Mouse (Mus musculus): ENCODE data around the gene Tjp1. TPM values are rescaled to one million over a fixed set of nuclear protein-coding genes. Genes with fewer than 3 reads are reported as not detected.

The Tjp1 gene
- total RNA-seq, 2 experiments from 2014 or later, result 97.0 to 117 TPM

DNA sequence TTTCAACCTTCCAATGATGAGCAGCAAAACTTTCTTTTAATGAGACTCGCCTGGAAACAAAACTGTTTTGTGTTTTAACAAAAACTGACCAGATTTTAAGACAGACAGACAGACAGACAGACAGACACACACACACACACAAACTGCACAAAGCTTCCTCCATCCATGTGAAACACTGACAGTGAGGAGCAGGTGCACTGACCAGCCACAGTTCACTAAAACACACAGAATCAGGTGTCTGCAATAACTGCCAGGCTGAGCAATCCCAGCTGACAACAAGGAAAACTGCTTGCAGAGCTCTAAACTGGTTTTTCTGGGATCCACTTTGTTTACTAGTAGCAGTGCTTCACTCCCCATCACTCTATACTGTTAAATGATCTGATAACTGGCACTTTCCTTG lies 171.4 kb downstream of the Tjp1 start:
- no peak for DNase-seq

DNA sequence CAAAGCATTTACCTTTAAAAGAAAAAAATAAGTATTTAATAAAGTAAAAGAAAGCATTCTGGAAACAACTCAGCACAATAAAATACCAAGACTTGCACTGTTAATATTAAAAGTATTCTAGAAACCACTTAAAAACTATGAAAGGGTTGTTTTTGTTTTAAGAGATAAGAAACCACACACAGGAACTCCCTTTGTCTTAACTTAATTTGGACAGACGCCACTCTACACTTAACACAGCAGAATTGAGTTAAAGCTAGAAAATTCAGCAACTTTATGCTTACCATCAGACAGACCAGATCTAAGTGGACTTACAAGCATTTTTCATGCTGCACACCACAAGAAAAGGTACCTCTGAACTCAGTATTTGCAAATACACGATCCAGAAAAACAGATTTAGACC lies 172.7 kb downstream of the Tjp1 start:
- no peak for DNase-seq

DNA sequence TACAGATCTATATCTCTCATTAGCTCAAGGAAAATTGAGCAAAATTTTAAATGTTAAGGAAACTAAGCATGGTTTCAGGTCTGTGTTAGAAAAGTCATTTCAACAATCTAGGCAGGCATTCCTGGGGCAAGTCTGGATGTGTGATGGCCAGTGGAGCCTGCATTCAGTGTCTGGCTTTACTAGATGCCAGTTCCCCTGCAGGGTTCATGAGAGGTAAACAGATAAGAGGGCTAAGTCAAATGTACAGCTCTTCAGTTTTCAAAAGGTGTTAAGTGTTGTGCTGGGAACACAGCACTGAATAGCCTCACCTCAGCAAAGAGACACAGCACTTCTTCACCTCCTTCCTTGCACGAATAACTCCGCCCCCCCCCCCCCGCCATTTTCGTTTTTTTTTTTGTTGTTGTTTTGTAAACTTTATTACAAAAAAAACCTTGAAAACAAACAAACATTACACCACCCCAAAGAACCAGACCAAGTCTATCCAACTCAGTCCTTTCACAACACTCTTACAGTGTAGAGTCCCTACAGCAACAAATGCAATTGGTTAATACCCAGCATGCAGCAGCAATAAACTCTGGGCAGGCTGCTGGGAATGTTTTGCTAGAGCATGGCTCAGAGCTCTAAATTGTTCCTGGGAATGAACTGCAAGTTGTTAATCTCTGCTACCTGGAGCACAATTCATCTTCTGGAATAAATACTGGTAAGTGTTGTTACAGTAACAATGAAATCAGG lies 177.1 kb downstream of the Tjp1 start:
- DNase-seq, result no peak

DNA sequence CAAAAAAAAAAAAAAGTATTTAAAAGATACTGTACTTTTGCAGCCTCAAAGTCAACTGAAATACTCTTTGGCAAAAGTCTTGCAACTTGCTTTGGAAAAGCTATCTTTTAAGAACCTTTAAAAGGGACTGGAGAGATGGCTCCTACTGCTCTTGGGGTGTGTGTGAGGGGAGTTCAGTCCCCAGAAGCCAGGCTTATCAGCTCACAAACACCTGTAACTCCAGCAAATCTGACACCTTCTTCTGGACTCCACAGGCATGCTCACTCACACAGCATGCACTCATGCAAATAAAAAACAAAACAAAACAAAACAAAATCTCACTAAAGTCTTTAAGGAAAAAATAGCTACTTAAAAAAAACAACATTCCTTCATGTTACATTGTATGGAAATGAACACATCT lies 179.0 kb downstream of the Tjp1 start:
- no peak for DNase-seq

DNA sequence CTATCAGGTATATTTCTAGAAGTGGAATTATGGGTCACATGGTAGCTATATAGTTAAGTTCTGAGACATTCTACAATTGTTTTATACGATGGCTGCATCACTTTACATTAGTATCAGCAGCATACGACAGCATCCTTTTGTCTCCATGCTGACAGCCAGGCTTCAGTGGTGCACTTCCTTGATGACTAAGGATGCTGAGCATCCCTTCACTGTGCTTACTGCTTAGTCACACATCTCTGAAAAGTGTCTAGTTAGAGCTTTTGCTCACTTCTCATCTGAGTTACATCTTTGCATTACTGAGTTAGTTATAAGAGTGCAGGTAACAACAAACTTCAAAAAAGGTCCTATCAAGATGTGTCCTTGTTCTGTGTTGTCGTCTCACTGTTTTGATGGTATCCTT lies 182.3 kb downstream of the Tjp1 start:
- no peak for DNase-seq

DNA sequence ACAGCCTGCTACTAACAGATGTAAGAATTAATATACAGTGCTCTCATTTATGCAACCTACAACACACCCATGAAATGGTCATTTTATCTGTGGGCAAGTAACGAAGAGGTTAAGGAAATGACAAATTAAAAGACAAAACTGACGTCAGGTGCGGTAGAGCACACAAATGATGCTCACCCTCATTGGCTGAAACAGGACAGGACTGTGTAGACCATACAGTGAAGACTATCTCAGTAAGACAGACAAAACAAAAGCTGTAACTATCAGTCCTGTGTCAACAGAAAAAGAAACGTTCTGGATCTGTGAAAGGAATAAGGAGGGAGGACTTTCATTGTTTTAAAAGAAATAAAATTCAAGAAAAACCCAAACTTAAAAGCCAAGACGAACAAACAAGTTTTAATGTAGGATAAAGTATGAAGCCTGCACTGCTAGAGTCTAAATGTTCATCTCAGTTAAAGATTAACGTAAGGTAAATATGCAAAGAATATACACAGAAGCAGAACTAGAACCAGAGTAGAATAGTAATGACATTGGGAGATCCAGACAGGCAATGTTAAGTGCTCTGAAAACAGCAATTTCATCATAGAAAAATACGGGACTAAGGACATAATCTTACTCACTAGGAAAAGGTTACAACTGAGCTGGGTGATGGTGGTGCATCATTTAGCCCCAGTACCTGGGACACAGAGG lies 189.9 kb downstream of the Tjp1 start:
- no peak for DNase-seq

DNA sequence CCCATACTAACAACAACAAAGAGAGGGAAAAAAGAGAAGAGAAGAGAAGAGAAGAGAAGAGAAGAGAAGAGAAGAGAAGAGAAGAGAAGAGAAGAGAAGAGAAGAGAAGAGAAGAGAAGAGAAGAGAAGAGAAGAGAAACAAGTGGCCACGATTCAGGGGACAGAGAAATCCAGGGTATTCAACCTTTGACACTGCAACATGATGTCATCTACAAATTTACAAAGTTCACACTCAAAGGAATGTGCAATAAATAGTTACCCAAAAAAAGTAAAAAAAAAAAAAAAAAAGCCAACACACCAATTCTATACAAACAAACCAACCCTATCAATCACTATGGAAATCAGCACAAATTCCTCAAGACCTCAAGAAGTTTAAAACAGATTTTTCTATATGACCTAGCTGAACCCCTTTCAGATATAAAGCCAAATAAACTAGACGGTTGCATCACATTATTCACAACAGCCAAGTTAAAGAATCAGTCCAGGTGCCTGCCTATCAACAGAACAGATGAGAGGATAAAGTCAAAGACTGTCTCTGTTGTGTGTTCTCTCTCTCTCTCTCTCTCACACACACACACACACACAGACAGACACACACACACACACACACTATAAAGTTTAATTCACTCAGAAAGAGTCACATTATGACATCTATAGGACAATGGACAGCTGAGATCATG lies 194.4 kb downstream of the Tjp1 start:
- DNase-seq, result no peak

DNA sequence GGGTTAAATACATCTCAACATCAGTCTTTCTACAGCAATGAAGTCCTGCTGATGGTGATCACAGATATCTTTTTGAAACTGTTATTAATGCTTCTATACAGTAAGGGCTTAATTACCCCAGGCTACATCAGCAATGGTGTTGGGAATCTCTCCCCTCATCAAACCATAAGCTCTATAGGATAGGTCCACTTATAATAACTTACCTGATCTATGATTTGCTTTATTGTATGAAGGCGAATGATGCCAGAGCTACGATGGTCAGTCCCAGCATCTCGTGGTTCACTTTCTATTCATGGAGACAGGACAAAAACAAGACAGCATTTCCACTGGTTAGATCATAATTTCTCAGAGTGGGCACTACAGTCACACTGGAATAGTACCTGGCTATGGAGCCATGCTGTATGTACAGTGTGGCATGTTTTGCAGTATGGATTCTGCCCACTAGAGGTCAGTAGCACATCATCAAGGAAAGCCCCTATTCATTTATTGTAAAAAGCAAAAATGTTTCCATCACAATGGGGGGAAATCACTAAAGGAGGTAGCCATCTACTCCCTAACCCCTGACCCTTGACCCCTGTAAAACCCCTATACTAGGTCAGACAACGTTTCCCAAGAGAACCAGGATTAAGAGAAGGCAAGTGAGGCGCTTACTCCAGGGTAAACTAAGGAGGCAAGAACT lies 208.4 kb downstream of the Tjp1 start:
- DNase-seq, result peak; percentile 81

DNA sequence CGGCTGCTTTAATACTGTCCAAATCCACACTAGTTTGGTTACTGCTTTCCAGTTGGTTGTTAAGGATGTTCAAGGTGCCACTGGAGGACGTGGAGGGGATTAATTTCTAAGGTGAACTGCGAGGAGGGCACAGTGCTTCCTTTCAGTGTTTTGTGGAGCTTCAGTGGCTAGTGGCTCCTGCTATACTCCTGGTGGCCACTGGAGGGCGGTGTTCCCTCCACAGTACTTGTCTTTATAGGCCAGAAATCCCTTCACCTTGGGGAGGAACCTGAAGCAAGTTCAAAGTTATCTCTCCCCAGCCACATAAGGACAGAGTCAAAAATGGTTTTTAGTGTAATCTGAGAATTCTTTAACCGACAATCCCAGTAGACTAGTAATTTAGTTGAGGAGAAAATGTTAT lies 210.2 kb downstream of the Tjp1 start:
- DNase-seq, result peak; percentile 77

DNA sequence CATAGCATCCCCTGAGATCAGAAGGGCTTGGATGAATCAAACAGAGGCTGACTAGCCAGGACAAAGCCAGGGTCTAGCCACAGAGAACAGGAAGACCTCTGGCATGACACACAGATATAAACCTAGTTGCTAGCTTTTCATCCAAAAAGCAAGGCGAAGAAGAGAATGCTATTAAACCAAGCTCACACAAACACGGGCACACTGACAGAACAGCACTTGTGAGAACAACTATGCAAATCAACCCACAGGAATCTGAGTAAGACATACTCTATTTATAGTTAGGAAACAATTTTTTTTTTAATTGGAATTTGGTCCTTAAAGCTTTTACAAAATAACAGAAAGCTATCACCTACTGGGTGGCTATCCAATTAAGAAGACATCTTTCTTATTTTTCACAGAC lies 212.4 kb downstream of the Tjp1 start:
- no peak for DNase-seq

DNA sequence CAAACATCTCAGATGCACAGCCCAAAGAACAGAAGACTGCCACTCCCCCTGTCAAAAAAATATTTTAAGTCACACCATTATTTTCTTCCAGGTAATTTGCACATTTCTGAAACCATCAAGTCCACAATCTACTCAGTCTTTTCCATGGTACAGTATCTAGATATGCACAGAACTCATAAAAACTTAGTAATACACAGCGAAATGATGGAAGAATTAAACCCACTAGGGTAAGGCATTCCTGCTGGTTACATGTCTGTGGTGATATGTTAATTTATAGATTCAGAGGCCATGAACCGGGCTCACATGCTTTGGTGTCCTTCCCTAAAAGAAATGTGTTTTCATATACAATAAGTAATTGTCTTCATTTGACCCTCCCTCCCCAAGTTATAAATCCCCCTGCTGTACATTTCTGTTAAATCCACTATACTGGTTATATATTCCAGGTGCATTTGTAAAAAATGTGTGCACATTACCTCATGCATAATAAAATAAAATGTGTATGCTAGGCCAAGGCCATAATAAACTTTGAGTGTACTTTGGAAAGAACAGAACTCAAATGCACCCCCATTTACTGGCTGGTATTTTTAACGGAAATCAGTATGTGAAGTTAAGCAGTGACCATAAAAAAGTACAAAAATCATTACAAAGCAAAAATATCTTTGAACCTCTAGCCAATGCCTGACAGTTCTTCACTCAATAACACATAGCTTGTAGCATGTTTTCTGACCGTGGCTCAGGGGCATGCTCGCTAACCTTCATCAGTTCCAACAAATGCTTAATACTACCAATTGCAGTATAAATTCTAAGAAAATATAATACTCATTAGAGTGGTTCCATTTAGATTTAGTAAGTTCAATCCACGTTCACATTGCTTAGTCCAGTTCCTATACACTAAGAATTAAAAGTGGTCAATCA lies 230.6 kb downstream of the Tjp1 start:
- DNase-seq, result no peak

DNA sequence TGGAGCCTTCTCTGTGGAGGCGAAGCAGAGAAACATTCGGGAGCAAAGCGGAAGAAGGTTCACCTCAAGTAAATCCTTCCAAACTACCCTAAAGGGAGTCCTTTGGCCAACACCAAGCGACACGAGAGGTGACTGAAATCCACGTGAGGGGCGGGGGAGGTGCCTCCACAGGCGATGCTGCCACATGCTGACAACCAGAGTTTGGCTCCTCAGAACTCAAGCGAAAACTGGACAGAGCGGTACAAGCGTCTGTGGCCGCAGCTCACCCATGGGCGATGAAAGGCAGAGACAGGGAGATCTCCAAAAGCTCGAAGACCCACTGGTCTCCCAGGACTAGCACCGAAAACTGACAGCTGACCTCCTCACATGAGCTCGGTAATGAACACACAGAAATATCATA lies 244.7 kb downstream of the Tjp1 start:
- no peak for DNase-seq

DNA sequence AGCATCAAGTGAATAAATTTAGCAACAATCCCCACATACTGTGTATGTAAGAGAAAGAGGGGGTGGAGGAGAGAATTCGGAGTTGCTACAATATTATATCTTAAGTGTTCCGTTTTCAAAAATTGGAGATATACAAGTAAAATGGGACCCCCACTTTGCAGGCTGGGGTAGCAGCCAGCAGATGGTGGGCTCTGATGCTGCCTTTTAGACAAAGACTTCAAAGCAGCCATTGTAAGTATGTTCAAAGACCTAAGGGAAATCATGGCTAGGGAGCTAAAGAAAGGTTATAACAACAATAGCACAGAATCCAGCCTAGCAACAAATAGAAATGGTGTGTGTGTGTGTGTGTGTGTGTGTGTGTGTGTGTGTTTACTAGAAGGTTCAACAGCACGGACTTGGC lies 245.6 kb downstream of the Tjp1 start:
- no peak for DNase-seq

DNA sequence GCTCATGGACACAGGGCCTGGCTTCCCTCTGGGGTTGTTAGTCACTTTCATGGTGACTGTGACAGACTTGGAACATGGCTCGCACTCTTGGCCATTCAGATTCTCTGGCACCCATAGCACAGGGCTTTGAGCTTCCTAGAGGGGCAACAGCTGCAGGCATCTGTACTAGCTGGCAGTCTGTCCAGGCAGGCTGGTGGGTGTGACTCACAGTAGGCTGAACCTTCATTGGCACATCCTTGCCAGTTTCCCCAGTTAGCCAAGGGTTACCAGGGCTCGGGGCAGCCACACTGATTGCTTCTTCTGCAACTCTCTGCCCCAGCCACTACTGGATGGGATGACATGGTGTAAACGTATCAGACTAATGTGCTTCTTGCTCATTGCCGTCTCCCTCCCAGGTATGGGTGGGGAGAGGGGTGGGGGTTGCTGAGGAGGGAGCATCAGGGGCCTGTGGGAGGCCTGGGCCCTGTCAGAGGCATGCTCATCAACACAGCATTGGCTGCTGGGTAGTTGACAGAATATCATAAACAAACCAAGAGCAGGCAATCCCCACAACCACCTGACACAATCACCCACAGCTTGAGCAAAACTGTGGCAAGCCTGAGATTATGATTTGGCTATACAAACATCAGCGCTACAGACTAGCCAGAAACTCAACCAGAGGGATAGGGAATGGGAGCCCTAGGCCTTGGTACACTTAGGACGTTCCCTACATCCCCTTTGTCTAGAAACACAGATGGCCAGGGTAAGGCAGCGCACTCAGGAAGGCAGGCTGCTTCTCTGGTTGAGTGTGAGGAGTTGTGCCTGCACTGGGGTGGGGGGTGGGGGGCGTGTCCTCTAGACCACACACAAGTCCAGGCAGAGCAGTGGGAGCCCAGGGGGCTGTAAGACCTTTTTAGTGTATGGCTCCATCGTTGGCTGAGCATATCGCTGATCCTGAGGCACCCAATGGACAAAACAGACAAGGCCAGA lies 246.4 kb downstream of the Tjp1 start:
- DNase-seq, result peak; percentile 46

DNA sequence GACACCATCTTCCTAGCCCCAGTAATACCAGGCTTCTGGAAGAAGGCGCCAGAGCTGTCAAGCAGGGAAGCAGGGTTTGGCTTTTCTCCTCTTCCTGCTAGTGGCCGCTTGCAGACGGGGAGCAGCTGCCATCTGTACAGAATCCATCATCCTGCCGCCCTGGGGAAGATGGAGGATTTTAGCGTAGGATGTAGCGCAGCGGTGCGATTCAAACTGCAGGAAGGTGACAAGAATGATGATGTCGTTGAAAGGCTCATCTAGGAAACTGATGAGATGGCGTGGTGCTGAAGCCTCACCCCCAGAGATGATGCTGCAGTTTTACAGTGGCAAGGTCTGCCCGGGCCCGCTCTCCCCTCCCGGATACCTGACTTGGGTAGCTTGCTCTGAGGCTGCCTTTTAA lies 248.3 kb downstream of the Tjp1 start:
- DNase-seq, result no peak

DNA sequence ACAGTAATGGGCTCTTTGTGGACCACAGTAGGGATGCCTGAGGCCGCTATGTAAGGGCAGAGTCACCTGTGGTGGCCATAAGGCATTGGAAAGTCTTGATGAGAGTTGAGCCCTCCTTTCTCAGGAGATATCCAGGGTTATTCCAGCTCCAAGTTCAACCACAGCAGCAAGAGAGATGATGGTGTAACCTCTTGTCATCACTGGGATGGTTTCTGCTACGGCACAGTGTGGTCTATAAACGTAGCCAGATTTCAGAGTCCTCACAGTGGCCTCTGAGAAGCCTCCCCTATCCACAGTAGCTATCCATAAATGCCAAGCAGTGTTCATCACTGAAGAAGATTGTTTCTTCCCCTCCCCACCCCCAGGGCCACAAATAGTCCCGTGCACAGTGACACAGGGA lies 251.8 kb downstream of the Tjp1 start:
- DNase-seq, result no peak

DNA sequence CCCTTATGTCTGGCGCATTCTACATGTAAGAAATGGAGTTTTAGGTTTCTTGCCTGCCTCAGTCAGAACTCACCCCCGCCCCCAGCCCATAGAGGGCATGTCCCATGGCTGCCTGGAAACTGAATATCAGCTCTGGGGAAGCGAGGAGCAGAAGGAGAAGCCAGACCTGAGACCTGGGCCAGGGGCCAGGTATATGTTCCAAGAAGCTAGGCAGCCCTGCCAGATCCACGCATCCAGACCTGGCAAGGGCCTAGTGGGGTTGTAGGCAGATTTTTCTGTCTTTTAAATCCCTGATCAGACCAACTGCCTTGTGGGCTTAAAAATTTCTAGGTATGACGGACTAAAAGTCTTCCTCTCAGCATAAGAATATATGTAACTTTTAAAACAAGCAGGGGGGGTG lies 253.4 kb downstream of the Tjp1 start:
- DNase-seq, result no peak

DNA sequence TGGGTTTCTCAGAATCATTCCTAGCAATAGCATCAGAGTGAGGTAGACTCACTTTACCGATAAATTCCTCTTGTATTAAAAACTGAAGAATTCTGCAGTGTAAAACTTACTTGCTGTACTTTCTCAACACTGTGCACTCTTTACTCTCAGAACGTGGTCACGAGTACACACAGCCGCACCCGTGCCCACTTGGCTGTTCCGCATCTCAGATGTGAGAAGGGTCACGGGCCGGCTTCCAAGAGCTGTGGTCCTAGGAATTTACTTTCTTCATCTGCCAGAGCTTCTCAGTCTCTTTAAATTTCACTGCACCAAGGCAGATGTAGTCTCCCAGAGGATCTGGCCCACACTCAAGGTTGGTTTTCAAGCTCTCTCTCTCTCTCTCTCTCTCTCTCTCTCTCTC lies 277.9 kb downstream of the Tjp1 start:
- no peak for DNase-seq
